Mouse (Mus musculus) erythroblast, embryonic 14.5 days (primary cell): ENCODE data around the gene Tmcc1.

Experiments
- GATA1 ChIP-seq: IDR thresholded peaks from 2 replicates; pipeline ENCODE4 v1.6.1; 2012; ENCODE audit warnings: low read length, inconsistent platforms, mixed read lengths
- TAL1 ChIP-seq: IDR thresholded peaks from 3 replicates; pipeline ENCODE4 v1.6.1; 2012; ENCODE audit warnings: low read length, inconsistent platforms, mixed read lengths

GRCm38 (mm10) chr6:115996171-115996851 is 197.0 kb downstream of the Tmcc1 start:
- TF ChIP-seq GATA1 (no peak), TAL1 (no peak)
